Mouse (Mus musculus) forebrain, postnatal 0 days (tissue): Measurements from ENCODE around the gene Acsf3. TPM values are rescaled to one million over a fixed set of nuclear protein-coding genes. Genes with fewer than 3 reads are reported as not detected.

ENCODE experiments used
- ATAC-seq: fragments of 200-750 bp; cut with Nextera tagmentation; 2 replicates; pipeline ENCODE4 v1.8.0; 2017; ENCODE audit warnings: mild to moderate bottlenecking, moderate library complexity
- DNase-seq: peaks from one replicate; pipeline ENCODE4 v3.0.0-alpha.2; 2015
- H3K27ac ChIP-seq: fragments of 300-500 bp; sonication (generic); 2 replicates; pipeline ENCODE4 v1.5.1; 2014; ENCODE audit warnings: low read depth, mild to moderate bottlenecking, antibody characterized with exemption, low read length, moderate library complexity, mixed read lengths
- H3K27me3 ChIP-seq: fragments of 300-500 bp; sonication (generic); 2 replicates; pipeline ENCODE4 v1.6.1; 2014; ENCODE audit warnings: mild to moderate bottlenecking, low read length, mixed read lengths; ENCODE audit not compliant: insufficient read depth
- H3K36me3 ChIP-seq: fragments of 300-500 bp; sonication (generic); 2 replicates; pipeline ENCODE4 v1.6.1; 2014; ENCODE audit warnings: mild to moderate bottlenecking, moderate library complexity; ENCODE audit not compliant: insufficient read depth
- H3K4me1 ChIP-seq: fragments of 300-500 bp; sonication (generic); 2 replicates; pipeline ENCODE4 v1.6.1; 2014; ENCODE audit warnings: antibody characterized with exemption; ENCODE audit not compliant: insufficient read depth
- H3K4me2 ChIP-seq: fragments of 300-500 bp; sonication (generic); 2 replicates; pipeline ENCODE4 v1.6.1; 2014; ENCODE audit warnings: low read depth, mild to moderate bottlenecking, moderate library complexity
- H3K4me3 ChIP-seq: fragments of 300-500 bp; sonication (generic); 2 replicates; pipeline ENCODE4 v1.5.1; 2014; ENCODE audit warnings: low read depth, low read length, mixed read lengths
- H3K9ac ChIP-seq: fragments of 300-500 bp; sonication (generic); 2 replicates; pipeline ENCODE4 v1.6.1; 2014; ENCODE audit warnings: mild to moderate bottlenecking
- H3K9me3 ChIP-seq: fragments of 300-500 bp; sonication (generic); 2 replicates; pipeline ENCODE4 v1.6.1; 2016; ENCODE audit warnings: low read length
- CTCF ChIP-seq: sonication (generic); IDR thresholded peaks from 2 replicates; pipeline ENCODE4 v1.5.1; 2016; ENCODE audit warnings: antibody characterized with exemption, control low read depth, low read depth
- WGBS: fragments of 180-500 bp; shearing (Covaris S2); extraction: QIAGEN DNeasy Blood & Tissue Kit; methylation state at CpG from one replicate; pipeline ENCODE4 v1.1.7; 2014; 5-methylcytosine and 5-hydroxymethylcytosine counted together
- polyA plus RNA-seq: library from polyadenylated mRNA; unstranded; fragments of >200 nt; fragmentation: Nextera tagmentation; extraction: Ambion mirVana; gene quantifications from 2 replicates; pipeline ENCODE4 v1.2.1, GENCODE M21; 2015
- total RNA-seq: library from RNA; depleted of rRNA; stranded (reverse); fragments of >200 nt; gene quantifications from 2 replicates; pipeline ENCODE4 v1.2.3, GENCODE M21; 2014; rRNA removed

Gene Acsf3
- total and polyA plus RNA-seq, 2 experiments from 2014 or later: 16.9 to 25.6 TPM

DNA sequence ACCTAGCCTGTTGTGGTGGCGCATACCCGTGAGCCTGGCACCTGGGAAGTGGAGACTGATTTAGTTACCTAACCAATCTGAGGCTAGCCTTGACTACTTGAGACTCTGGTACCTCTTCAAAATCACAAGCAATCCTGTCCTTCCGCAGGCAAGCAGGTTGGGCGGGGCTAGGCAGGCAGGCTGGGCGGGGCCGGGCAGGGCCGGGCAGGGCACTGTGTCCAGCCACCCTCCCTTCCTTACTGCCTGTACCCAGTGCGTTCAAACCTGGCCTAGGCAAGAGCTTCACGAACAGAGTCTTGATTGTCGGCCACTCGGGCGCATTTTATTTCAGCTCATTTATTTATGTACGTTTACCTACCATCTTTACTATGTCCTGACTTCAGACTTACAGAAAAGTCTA lies 84.6 kb downstream of the Acsf3 start:
- 60% methylated on average over 13 of the region's 13 CpGs for WGBS
- no peak for TF ChIP-seq CTCF
- no peaks in the 10 kb centered on the region for H3K27me3 ChIP-seq
- no peak for DNase-seq
- no peaks in the 10 kb centered on the region for H3K9me3 ChIP-seq
- ATAC-seq: no peak
- no peaks in the 10 kb centered on the region for H3K36me3 ChIP-seq
- H3K4me2 ChIP-seq: no peak overlapping the region
- H3K9ac ChIP-seq: no peak overlapping the region
- no peak overlapping the region for H3K27ac ChIP-seq
- H3K4me3 ChIP-seq: no peak overlapping the region
- H3K4me1 ChIP-seq: no peaks in the 10 kb centered on the region

DNA sequence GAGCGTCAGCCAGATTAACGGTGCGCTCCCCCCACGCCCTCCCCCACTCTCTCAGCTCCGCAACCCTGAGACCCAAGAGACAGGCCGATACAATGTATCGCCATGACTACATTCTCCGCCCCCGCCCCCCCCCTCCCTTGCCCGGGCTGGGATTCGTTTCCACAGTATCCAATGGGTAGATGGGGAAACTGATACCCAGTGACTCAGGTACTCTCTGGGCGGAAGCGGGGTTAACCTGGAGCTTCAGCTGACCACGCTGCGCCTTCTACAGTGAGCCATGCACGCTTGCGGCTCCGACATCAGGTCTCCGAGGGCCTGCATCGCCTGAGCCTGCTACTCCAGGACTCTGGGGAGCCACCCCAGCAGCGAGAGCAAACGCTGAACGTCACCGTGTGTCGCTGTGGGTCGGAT lies 89.4 kb downstream of the Acsf3 start:
- Histone ChIP-seq H3K4me1 (no peaks in the 10 kb centered on the region), H3K9ac (peak overlapping the region; percentile 15; the same call in 1 of the 2 replicates), H3K4me2 (peak overlapping the region; percentile 46), H3K36me3 (no peaks in the 10 kb centered on the region), H3K9me3 (peaks cover 7% of the 10 kb centered on the region; the same call in 1 of the 2 replicates), H3K27ac (no peak overlapping the region), H3K4me3 (peak overlapping the region; percentile 30), H3K27me3 (no peaks in the 10 kb centered on the region)
- no peak for TF ChIP-seq CTCF
- DNase-seq: peak; percentile 29
- peak; percentile 79 for ATAC-seq
- 46% methylated on average over 25 of the region's 26 CpGs for WGBS

DNA sequence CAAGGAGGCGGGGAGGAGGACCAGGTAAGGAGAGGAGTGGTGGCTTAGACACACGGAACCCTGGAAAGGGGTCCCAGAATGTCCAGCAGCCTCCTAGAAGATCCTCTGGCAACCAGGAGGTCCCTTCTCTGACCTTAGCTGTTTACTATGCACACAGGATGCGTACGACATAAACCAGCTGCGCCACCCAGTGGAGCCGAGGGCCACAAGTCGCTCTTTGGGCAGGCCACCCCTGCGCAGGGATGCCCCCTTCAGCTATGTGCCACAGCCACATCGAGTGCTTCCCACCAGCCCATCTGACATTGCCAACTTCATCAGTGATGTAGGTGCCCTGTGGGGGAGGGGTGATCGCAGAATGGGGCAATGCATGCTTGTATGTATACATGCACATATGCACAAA lies 90.2 kb downstream of the Acsf3 start:
- WGBS: 53% methylated on average over 10 of the region's 10 CpGs
- DNase-seq (peak; percentile 34), ATAC-seq (peak; percentile 50; the same call in 1 of the 2 replicates)
- no peaks in the 10 kb centered on the region for H3K4me1 ChIP-seq
- 0 out of 2 replicates have a peak overlapping the region, but pooled peaks have one; percentile 15 for H3K9ac ChIP-seq
- H3K27me3 ChIP-seq: no peaks in the 10 kb centered on the region
- peak; percentile 55 for TF ChIP-seq CTCF
- no peaks in the 10 kb centered on the region for H3K36me3 ChIP-seq
- no peak overlapping the region for H3K27ac ChIP-seq
- H3K4me2 ChIP-seq: peak overlapping the region; percentile 46
- peak overlapping the region; percentile 30 for H3K4me3 ChIP-seq
- H3K9me3 ChIP-seq: peaks cover 7% of the 10 kb centered on the region; the same call in 1 of the 2 replicates

DNA sequence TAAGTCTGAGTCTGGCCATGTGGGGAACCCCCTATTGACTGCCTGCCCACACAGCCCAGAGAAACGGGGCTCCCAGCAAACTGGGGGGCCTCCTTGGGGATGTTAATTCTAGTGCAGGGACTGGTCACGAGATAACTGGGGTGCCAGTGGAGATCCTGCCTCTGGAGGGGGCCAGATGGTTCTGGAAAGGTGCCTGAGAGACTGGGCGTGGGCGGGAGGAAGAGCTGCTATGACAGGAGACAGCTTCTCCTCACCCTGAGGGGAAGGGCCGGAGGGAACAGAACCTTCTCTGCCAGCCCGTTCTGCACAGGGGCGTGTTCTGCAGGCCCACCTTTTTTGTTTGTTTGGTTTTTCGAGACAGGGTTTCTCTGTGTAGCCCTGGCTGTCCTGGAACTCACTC lies 90.9 kb downstream of the Acsf3 start:
- WGBS: 88% methylated on average over 8 of the region's 8 CpGs
- no peak overlapping the region for H3K27ac ChIP-seq

More for the DNA sequence above, 90.9 kb downstream of the Acsf3 start:
- Histone ChIP-seq H3K9ac (no peak overlapping the region), H3K9me3 (peaks cover 7% of the 10 kb centered on the region; the same call in 1 of the 2 replicates), H3K27me3 (no peaks in the 10 kb centered on the region), H3K4me3 (no peak overlapping the region), H3K4me1 (no peaks in the 10 kb centered on the region), H3K36me3 (no peaks in the 10 kb centered on the region), H3K4me2 (no peak overlapping the region)
- no peak for ATAC-seq
- no peak for DNase-seq
- TF ChIP-seq CTCF: no peak

Other genes with a start within 250 kb of the Acsf3 start
- gene Piezo1, start 224.2 kb upstream of the Acsf3 start, total RNA-seq: 11.6 and 15.1 TPM in 2 replicates
- 1.2 and 1.4 TPM in 2 replicates for gene Piezo1, start 224.2 kb upstream of the Acsf3 start, polyA plus RNA-seq
- 11.5 and 14.9 TPM in 2 replicates for gene Cdt1, start 207.5 kb upstream of the Acsf3 start, total RNA-seq
- 6.1 and 6.5 TPM in 2 replicates for gene Cdt1, start 207.5 kb upstream of the Acsf3 start, polyA plus RNA-seq
- gene Aprt, start 198.6 kb upstream of the Acsf3 start, total RNA-seq: 132 and 163 TPM in 2 replicates
- 226 and 260 TPM in 2 replicates for gene Aprt, start 198.6 kb upstream of the Acsf3 start, polyA plus RNA-seq
- gene Galns, start 164.0 kb upstream of the Acsf3 start, total RNA-seq: 8.8 and 12.8 TPM in 2 replicates
- 6.0 and 8.4 TPM in 2 replicates for gene Galns, start 164.0 kb upstream of the Acsf3 start, polyA plus RNA-seq
- 15.3 and 31.8 TPM in 2 replicates for gene Trappc2l, start 163.8 kb upstream of the Acsf3 start, total RNA-seq
- 137 and 157 TPM in 2 replicates for gene Trappc2l, start 163.8 kb upstream of the Acsf3 start, polyA plus RNA-seq
- not detected in 2 replicates for gene Pabpn1l, start 152.7 kb upstream of the Acsf3 start, total RNA-seq
- not detected in 2 replicates for gene Pabpn1l, start 152.7 kb upstream of the Acsf3 start, polyA plus RNA-seq
- 4.5 and 5.6 TPM in 2 replicates for gene Cbfa2t3, start 76.4 kb upstream of the Acsf3 start, total RNA-seq
- gene Cbfa2t3, start 76.4 kb upstream of the Acsf3 start, polyA plus RNA-seq: 4.9 and 9.5 TPM in 2 replicates
- 1.7 and 1.8 TPM in 2 replicates for gene Cdh15, start 72.5 kb downstream of the Acsf3 start, total RNA-seq
- 2.7 and 3.3 TPM in 2 replicates for gene Cdh15, start 72.5 kb downstream of the Acsf3 start, polyA plus RNA-seq